Mouse (Mus musculus): ENCODE measurements at regions not wholly inside any gene's neighbourhood (a gene's known extent, or its start where the extent isn't known, plus 50 kb on each side); places are given as distances from the start of the nearest gene placed in this dataset.
A peak's percentile ranks its signal among the peaks of the same experiment; 100 is the strongest.
"Not testable (repeated sequence)": the region's sequence is repeated elsewhere in the genome, so short reads cannot be mapped to it uniquely, and the experiment has no call there.

- DNase-seq = peak in 1 of 2 experiments; percentile 81
Observed at GRCm38 (mm10) chrX:75734628-75735302, 140.2 kb downstream of the Pls3 start.

- peak in 1 of 2 experiments; percentile 82 for DNase-seq
Observed at GRCm38 (mm10) chrX:75733651-75734050, 141.3 kb downstream of the Pls3 start.

- DNase-seq = peak in 1 of 2 experiments; percentile 46
Observed at GRCm38 (mm10) chrX:75729791-75730190, 145.2 kb downstream of the Pls3 start.

DNA sequence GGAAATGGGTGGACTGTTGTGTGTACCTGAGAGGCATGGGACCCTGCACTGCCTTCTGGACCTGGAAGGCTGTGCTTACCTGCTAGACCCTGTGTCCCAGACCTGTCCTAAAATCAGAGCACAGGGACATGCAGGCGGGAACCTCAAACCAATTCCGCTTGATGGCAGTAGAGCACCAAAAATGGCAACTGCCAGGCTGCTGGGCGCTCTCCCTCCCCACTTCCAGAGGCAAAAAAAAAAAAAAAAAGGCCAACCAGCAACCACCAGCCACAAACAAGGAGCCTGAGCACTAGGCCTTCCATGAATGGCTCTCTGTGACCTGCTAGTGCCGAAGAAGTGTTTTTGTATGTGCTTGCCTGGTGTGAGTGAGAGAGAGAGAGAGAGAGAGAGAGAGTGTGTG, 146.5 kb downstream of the Pls3 start:
- DNase-seq = peak in 1 of 2 experiments; percentile 52

DNA sequence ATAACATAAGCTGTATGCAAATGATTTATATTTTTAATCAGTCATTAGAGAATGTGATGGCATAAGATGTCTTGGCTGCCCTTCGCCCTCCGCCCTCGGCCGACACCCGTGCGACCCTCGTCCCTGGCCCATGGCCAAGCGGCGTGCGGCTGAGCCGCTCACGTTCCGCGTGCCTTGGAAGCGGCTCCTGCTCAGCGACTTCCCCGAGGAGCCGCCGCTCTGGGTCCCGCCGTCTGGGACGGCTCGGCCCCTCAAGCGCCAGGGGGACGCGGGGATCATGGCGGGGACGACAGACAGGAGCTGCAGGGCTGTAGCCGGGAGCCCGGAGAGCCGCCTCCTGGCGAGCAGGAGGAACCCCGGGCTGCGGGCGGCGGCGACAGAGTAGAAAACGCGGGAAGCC, 145.5 kb upstream of the Rab39b start:
- not testable (repeated sequence) for DNase-seq

- no peak for DNase-seq
Observed at GRCm38 (mm10) chrX:75699949-75700348, 121.9 kb upstream of the Rab39b start.

GRCm38 (mm10) chrX:75675271-75675670, 97.2 kb upstream of the Rab39b start:
- DNase-seq = not testable (repeated sequence)

DNA sequence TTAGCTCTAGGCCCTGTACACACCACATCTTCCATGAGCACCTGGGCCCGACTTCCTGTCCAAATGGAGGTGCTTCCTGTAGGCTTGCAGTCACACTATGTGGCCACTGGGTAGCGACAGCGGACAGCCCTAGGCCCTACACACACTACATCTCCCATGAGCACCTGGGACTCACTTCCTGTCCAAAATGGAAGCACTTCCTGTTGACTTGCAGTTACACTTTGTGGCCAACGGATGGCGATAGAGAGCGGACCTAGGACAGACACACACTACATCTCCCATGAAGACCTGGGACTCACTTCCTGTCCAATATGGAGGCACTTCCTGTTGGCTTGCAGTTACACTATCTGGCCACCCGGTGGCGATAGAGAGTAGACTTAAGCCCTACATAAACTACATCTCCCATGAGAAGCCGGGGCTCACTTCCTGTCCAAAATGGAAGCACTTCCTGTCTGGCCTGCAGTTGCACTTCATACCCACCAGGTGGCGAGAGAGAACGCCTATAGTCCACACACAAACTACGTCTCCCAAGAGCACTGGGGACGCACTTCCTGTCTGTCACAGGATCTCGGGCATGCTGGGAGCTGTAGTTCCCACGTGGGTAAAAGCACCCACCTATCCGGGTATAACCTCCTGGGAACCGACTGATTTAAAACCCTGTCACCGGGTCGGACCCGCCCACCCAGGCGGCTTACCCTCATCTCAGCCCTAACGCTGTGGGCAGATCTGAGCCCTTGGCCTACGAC, 96.1 kb upstream of the Rab39b start:
- DNase-seq = peak; percentile 93 to 95

- DNase-seq = no peak
Observed at GRCm38 (mm10) chrX:75673586-75673919, 95.5 kb upstream of the Rab39b start.

- DNase-seq = peak; percentile 3
Observed at GRCm38 (mm10) chrX:75672976-75673375, 94.9 kb upstream of the Rab39b start.

- no peak for DNase-seq
Observed at GRCm38 (mm10) chrX:75667636-75668035, 89.6 kb upstream of the Rab39b start.

GRCm38 (mm10) chrX:75643402-75643801, 65.4 kb upstream of the Rab39b start:
- no peak for DNase-seq
